Mouse (Mus musculus) cerebellum, adult 2 months (tissue): ENCODE measurements around the gene Gm266.

Source experiments
- CTCF ChIP-seq: fragments of 200-500 bp; IDR thresholded peaks from 2 replicates; pipeline ENCODE4 v1.5.1; 2011; ENCODE audit warnings: low read depth, mild to moderate bottlenecking, control low read depth, low read length, moderate library complexity, borderline replicate concordance; ENCODE audit not compliant: insufficient read depth
- POLR2A ChIP-seq: fragments of 200-500 bp; IDR thresholded peaks from 2 replicates; pipeline ENCODE4 v1.6.1; 2011; ENCODE audit warnings: low read length, control low read depth, borderline replicate concordance; ENCODE audit not compliant: insufficient read depth

DNA sequence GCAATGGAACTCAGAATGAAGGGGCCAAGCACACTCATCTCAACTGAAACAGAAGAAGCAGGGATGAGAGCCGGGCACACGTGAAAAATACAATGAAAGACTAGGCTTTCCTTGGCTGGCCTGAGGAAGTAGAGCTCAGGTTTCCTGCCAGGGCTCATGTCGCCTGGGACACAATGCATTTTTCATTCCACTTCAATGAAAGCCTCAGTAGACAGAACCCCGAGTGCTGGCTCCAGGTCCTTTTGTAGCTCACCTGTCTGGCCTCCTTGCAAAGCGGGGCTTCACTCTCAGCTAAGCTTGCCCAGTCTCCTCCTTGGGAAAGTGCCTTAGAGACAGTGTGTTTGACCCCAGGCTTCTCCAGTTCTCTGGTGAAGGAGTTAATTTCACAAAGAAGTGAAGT is 6.7 kb downstream of the Gm266 start:
- TF ChIP-seq CTCF (no peak), POLR2A (no peak)
